Mouse (Mus musculus): ENCODE data around the gene Tnfrsf13b. TPM values are rescaled to one million over a fixed set of nuclear protein-coding genes. Genes with fewer than 3 reads are reported as not detected.
A peak's percentile ranks its signal among the peaks of the same experiment; 100 is the strongest.
"Not testable (repeated sequence)": the region's sequence is repeated elsewhere in the genome, so short reads cannot be mapped to it uniquely, and the experiment has no call there.

Gene Tnfrsf13b
- polyA plus RNA-seq, 1 experiment, result 0.49 TPM

GRCm38 (mm10) chr11:61159796-61160732 lies 33.5 kb downstream of the Tnfrsf13b start:
- peaks cover 88% of the 10 kb centered on the region for H3K36me3 ChIP-seq (ENCODE audit: control insufficient read depth)

GRCm38 (mm10) chr11:61161121-61161520 lies 34.6 kb downstream of the Tnfrsf13b start:
- Histone ChIP-seq H3K27me3 (ENCODE audit: control insufficient read depth) (no peaks in the 10 kb centered on the region), H3K9me3 (ENCODE audit: control insufficient read depth, low read length) (no peaks in the 10 kb centered on the region), H3K4me1 (ENCODE audit: control insufficient read depth) (no peaks in the 10 kb centered on the region), H3K36me3 (ENCODE audit: control insufficient read depth) (peaks cover 84% of the 10 kb centered on the region), H3K4me3 (replicated peaks) (no peak overlapping the region)
- TF ChIP-seq GATA1 (IDR thresholded peaks at IDR 0.05; ENCODE audit: low read length) (no peak), TAL1 (IDR thresholded peaks at IDR 0.05; ENCODE audit: low read length) (no peak)

More at GRCm38 (mm10) chr11:61159796-61160732, 33.5 kb downstream of the Tnfrsf13b start:
- Histone ChIP-seq H3K27me3 (ENCODE audit: control insufficient read depth) (no peaks in the 10 kb centered on the region), H3K9me3 (ENCODE audit: control insufficient read depth, low read length) (no peaks in the 10 kb centered on the region), H3K4me1 (ENCODE audit: control insufficient read depth) (no peaks in the 10 kb centered on the region), H3K4me3 (replicated peaks) (no peak overlapping the region)
- TF ChIP-seq GATA1 (IDR thresholded peaks at IDR 0.05; ENCODE audit: low read length), result no peak
- TF ChIP-seq TAL1 (IDR thresholded peaks at IDR 0.05; ENCODE audit: low read length), result no peak

GRCm38 (mm10) chr11:61162776-61163175 lies 36.2 kb downstream of the Tnfrsf13b start:
- Histone ChIP-seq H3K4me3 (replicated peaks) (no peak overlapping the region), H3K9me3 (ENCODE audit: control insufficient read depth, low read length) (no peaks in the 10 kb centered on the region), H3K27me3 (ENCODE audit: control insufficient read depth) (no peaks in the 10 kb centered on the region), H3K4me1 (ENCODE audit: control insufficient read depth) (no peaks in the 10 kb centered on the region), H3K36me3 (ENCODE audit: control insufficient read depth) (peaks cover 82% of the 10 kb centered on the region)
- TF ChIP-seq TAL1 (IDR thresholded peaks at IDR 0.05; ENCODE audit: low read length), result no peak
- TF ChIP-seq GATA1 (IDR thresholded peaks at IDR 0.05; ENCODE audit: low read length), result no peak

- Histone ChIP-seq H3K4me3 (replicated peaks) (no peak overlapping the region), H3K27me3 (ENCODE audit: control insufficient read depth) (no peaks in the 10 kb centered on the region), H3K9me3 (ENCODE audit: control insufficient read depth, low read length) (no peaks in the 10 kb centered on the region), H3K4me1 (ENCODE audit: control insufficient read depth) (peaks cover 2% of the 10 kb centered on the region), H3K36me3 (ENCODE audit: control insufficient read depth) (peaks cover 79% of the 10 kb centered on the region)
- TF ChIP-seq GATA1 (IDR thresholded peaks at IDR 0.05; ENCODE audit: low read length) (no peak), TAL1 (IDR thresholded peaks at IDR 0.05; ENCODE audit: low read length) (no peak)
Observed at GRCm38 (mm10) chr11:61163341-61163740, 36.8 kb downstream of the Tnfrsf13b start.

- peaks cover 70% of the 10 kb centered on the region for H3K36me3 ChIP-seq (ENCODE audit: control insufficient read depth)
- TF ChIP-seq TAL1 (IDR thresholded peaks at IDR 0.05; ENCODE audit: low read length), result no peak
- TF ChIP-seq GATA1 (IDR thresholded peaks at IDR 0.05; ENCODE audit: low read length), result no peak
- no peaks in the 10 kb centered on the region for H3K27me3 ChIP-seq (ENCODE audit: control insufficient read depth)
- H3K4me3 ChIP-seq (replicated peaks), result no peak overlapping the region
- H3K4me1 ChIP-seq (ENCODE audit: control insufficient read depth), result peaks cover 6% of the 10 kb centered on the region
- H3K9me3 ChIP-seq (ENCODE audit: control insufficient read depth, low read length), result no peaks in the 10 kb centered on the region
Observed at GRCm38 (mm10) chr11:61164366-61164765, 37.8 kb downstream of the Tnfrsf13b start.

GRCm38 (mm10) chr11:61164881-61165280 lies 38.3 kb downstream of the Tnfrsf13b start:
- TF ChIP-seq TAL1 (IDR thresholded peaks at IDR 0.05; ENCODE audit: low read length) (no peak), GATA1 (IDR thresholded peaks at IDR 0.05; ENCODE audit: low read length) (no peak)
- Histone ChIP-seq H3K4me1 (ENCODE audit: control insufficient read depth) (peaks cover 6% of the 10 kb centered on the region), H3K4me3 (replicated peaks) (no peak overlapping the region), H3K27me3 (ENCODE audit: control insufficient read depth) (no peaks in the 10 kb centered on the region), H3K9me3 (ENCODE audit: control insufficient read depth, low read length) (no peaks in the 10 kb centered on the region), H3K36me3 (ENCODE audit: control insufficient read depth) (peaks cover 66% of the 10 kb centered on the region)

GRCm38 (mm10) chr11:61170184-61170583 lies 43.6 kb downstream of the Tnfrsf13b start:
- H3K36me3 ChIP-seq (ENCODE audit: control insufficient read depth), result peaks cover 18% of the 10 kb centered on the region
- H3K27me3 ChIP-seq (ENCODE audit: control insufficient read depth), result peaks cover 5% of the 10 kb centered on the region; the same call in 1 of the 2 replicates
- TF ChIP-seq TAL1 (IDR thresholded peaks at IDR 0.05; ENCODE audit: low read length), result no peak
- no peak for TF ChIP-seq GATA1 (IDR thresholded peaks at IDR 0.05; ENCODE audit: low read length)
- no peak overlapping the region for H3K4me3 ChIP-seq (replicated peaks)
- H3K4me1 ChIP-seq (ENCODE audit: control insufficient read depth), result peaks cover 16% of the 10 kb centered on the region
- no peaks in the 10 kb centered on the region for H3K9me3 ChIP-seq (ENCODE audit: control insufficient read depth, low read length)

GRCm38 (mm10) chr11:61173477-61173876 lies 46.9 kb downstream of the Tnfrsf13b start:
- H3K4me1 ChIP-seq (ENCODE audit: control insufficient read depth), result peaks cover 27% of the 10 kb centered on the region
- not testable (repeated sequence) for H3K27me3 ChIP-seq (ENCODE audit: control insufficient read depth); H3K36me3 ChIP-seq (ENCODE audit: control insufficient read depth); H3K9me3 ChIP-seq (ENCODE audit: control insufficient read depth, low read length); H3K4me3 ChIP-seq (replicated peaks)

- TF ChIP-seq GATA1 (IDR thresholded peaks at IDR 0.05; ENCODE audit: low read length) (no peak), TAL1 (IDR thresholded peaks at IDR 0.05; ENCODE audit: low read length) (no peak)
- Histone ChIP-seq H3K36me3 (ENCODE audit: control insufficient read depth) (no peaks in the 10 kb centered on the region; the same call in 1 of the 2 replicates), H3K9me3 (ENCODE audit: control insufficient read depth, low read length) (no peaks in the 10 kb centered on the region), H3K4me3 (replicated peaks) (peak overlapping the region; percentile 71), H3K4me1 (ENCODE audit: control insufficient read depth) (peaks cover 23% of the 10 kb centered on the region), H3K27me3 (ENCODE audit: control insufficient read depth) (peaks cover 8% of the 10 kb centered on the region)
Observed at GRCm38 (mm10) chr11:61174291-61174820, 47.8 kb downstream of the Tnfrsf13b start.

Data from erythroblast, embryonic 14.5 days (primary cell).